Mouse (Mus musculus) lung, postnatal 0 days (tissue): ENCODE results near the gene Pls1.

Source experiments
- CTCF ChIP-seq: IDR thresholded peaks from 2 replicates; pipeline ENCODE4 v1.5.1; 2016; ENCODE audit warnings: antibody characterized with exemption, mild to moderate bottlenecking
- EP300 ChIP-seq: IDR thresholded peaks from 2 replicates; pipeline ENCODE4 v1.6.1; 2016; ENCODE audit warnings: antibody characterized with exemption, mild to moderate bottlenecking, control low read depth

DNA sequence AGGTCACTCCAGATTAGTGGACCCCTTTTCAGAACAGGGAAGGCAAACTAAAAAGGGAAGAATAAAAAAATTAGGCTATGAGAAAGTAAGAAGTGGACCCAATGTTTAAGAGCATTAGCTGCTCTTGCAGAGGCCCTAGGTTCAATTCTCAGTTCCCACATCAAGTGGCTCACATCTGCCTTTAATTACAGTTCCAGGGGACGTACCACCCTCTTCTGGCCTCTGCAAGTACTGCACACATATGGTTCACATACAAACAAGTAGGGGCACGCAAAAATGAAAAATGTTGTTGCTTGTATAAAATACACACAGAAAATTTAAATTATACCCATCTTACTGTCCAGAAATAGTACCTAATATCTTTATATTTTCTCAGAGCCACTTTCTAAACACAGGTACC, 48.8 kb downstream of the Pls1 start:
- no peak for TF ChIP-seq CTCF
- TF ChIP-seq EP300 = no peak
